Mouse (Mus musculus): Measurements from ENCODE around the gene Ttc41.

The Ttc41 gene

GRCm38 (mm10) chr10:86755816-86756502 is 50.3 kb downstream of the Ttc41 start:
- DNase-seq (ENCODE audit: low read depth, low spot score) = no peak

GRCm38 (mm10) chr10:86757724-86758123 is 52.1 kb downstream of the Ttc41 start:
- DNase-seq (ENCODE audit: low read depth, low spot score) = no peak

GRCm38 (mm10) chr10:86758211-86758610 is 52.6 kb downstream of the Ttc41 start:
- DNase-seq (ENCODE audit: low read depth, low spot score) = no peak

GRCm38 (mm10) chr10:86761236-86761635 is 55.6 kb downstream of the Ttc41 start:
- DNase-seq (ENCODE audit: low read depth, low spot score) = no peak

- DNase-seq (ENCODE audit: low read depth, low spot score) = no peak
Measured at GRCm38 (mm10) chr10:86761722-86762383, 56.2 kb downstream of the Ttc41 start.

GRCm38 (mm10) chr10:86762384-86762730 is 56.7 kb downstream of the Ttc41 start:
- no peak for DNase-seq (ENCODE audit: low read depth, low spot score)

- DNase-seq (ENCODE audit: low read depth, low spot score) = no peak
Measured at GRCm38 (mm10) chr10:86763672-86764071, 58.1 kb downstream of the Ttc41 start, which contains the start of gene Gm49358. Gene Gm49358 (plus strand): TSS chr10:86763972.

- no peak for DNase-seq (ENCODE audit: low read depth, low spot score)
Measured at GRCm38 (mm10) chr10:86765344-86765966, 59.8 kb downstream of the Ttc41 start.

GRCm38 (mm10) chr10:86769216-86769615 is 63.6 kb downstream of the Ttc41 start:
- no peak for DNase-seq (ENCODE audit: low read depth, low spot score)

- no peak for DNase-seq (ENCODE audit: low read depth, low spot score)
Measured at GRCm38 (mm10) chr10:86769797-86770196, 64.2 kb downstream of the Ttc41 start.

- DNase-seq (ENCODE audit: low read depth, low spot score) = no peak
Measured at GRCm38 (mm10) chr10:86771701-86772100, 66.1 kb downstream of the Ttc41 start.

GRCm38 (mm10) chr10:86772231-86772631 is 66.6 kb downstream of the Ttc41 start:
- peak; percentile 69 for DNase-seq (ENCODE audit: low read depth, low spot score)

- no peak for DNase-seq (ENCODE audit: low read depth, low spot score)
Measured at GRCm38 (mm10) chr10:86773360-86773759, 67.7 kb downstream of the Ttc41 start.

- no peak for DNase-seq (ENCODE audit: low read depth, low spot score)
Measured at GRCm38 (mm10) chr10:86776281-86776680, 70.7 kb downstream of the Ttc41 start.

- no peak for DNase-seq (ENCODE audit: low read depth, low spot score)
Measured at GRCm38 (mm10) chr10:86777614-86778319, 72.2 kb downstream of the Ttc41 start.

GRCm38 (mm10) chr10:86778398-86779116 is 72.9 kb downstream of the Ttc41 start, which contains the start of gene Nt5dc3:
Gene Nt5dc3 (plus strand): TSS chr10:86779005.
- peak; percentile 99 for DNase-seq (ENCODE audit: low read depth, low spot score)

GRCm38 (mm10) chr10:86779117-86779755 is 73.6 kb downstream of the Ttc41 start:
- peak; percentile 68 for DNase-seq (ENCODE audit: low read depth, low spot score)

- DNase-seq (ENCODE audit: low read depth, low spot score) = no peak
Measured at GRCm38 (mm10) chr10:86779816-86780500, 74.3 kb downstream of the Ttc41 start.

GRCm38 (mm10) chr10:86781641-86782040 is 76.0 kb downstream of the Ttc41 start:
- no peak for DNase-seq (ENCODE audit: low read depth, low spot score)

- DNase-seq (ENCODE audit: low read depth, low spot score) = no peak
Measured at GRCm38 (mm10) chr10:86782656-86783055, 77.0 kb downstream of the Ttc41 start.
